Mouse (Mus musculus) heart, embryonic 13.5 days (tissue): ENCODE results near the gene Mup21. TPM values are rescaled to one million over a fixed set of nuclear protein-coding genes. Genes with fewer than 3 reads are reported as not detected.
"Not testable (repeated sequence)": the region's sequence is repeated elsewhere in the genome, so short reads cannot be mapped to it uniquely, and the experiment has no call there.

Experiments
- ATAC-seq: fragments of 200-750 bp; cut with Nextera tagmentation; 2 replicates; pipeline ENCODE4 v1.8.0; 2017; ENCODE audit warnings: moderate TSS enrichment; ENCODE audit not compliant: insufficient number of reproducible peaks, low FRiP score, low TSS enrichment; ENCODE audit errors: extremely low read depth
- H3K27ac ChIP-seq: fragments of 300-500 bp; sonication (generic); replicated peaks from 2 replicates; pipeline ENCODE4 v1.5.1; 2015; ENCODE audit warnings: moderate library complexity, mild to moderate bottlenecking, inconsistent platforms
- H3K27me3 ChIP-seq: fragments of 300-500 bp; sonication (generic); replicated peaks from 2 replicates; pipeline ENCODE4 v1.6.1; 2015; ENCODE audit warnings: mild to moderate bottlenecking, inconsistent platforms
- H3K36me3 ChIP-seq: fragments of 300-500 bp; sonication (generic); 2 replicates; pipeline ENCODE4 v1.6.1; 2015; ENCODE audit warnings: mild to moderate bottlenecking, inconsistent platforms
- H3K4me1 ChIP-seq: fragments of 300-500 bp; sonication (generic); 2 replicates; pipeline ENCODE4 v1.6.1; 2015; ENCODE audit warnings: inconsistent platforms
- H3K4me2 ChIP-seq: fragments of 300-500 bp; sonication (generic); 2 replicates; pipeline ENCODE4 v1.6.1; 2015; ENCODE audit warnings: inconsistent platforms, mild to moderate bottlenecking, moderate library complexity
- H3K4me3 ChIP-seq: fragments of 300-500 bp; sonication (generic); 2 replicates; pipeline ENCODE4 v1.5.1; 2015; ENCODE audit warnings: moderate library complexity, mild to moderate bottlenecking, inconsistent platforms
- H3K9ac ChIP-seq: fragments of 300-500 bp; sonication (generic); 2 replicates; pipeline ENCODE4 v1.6.1; 2015; ENCODE audit warnings: inconsistent platforms, mild to moderate bottlenecking, moderate library complexity
- H3K9me3 ChIP-seq: fragments of 300-500 bp; sonication (generic); 2 replicates; pipeline ENCODE4 v1.6.1; 2016; ENCODE audit warnings: inconsistent platforms
- WGBS: fragments of 180-500 bp; shearing (Covaris S2); methylation state at CpG from one replicate; pipeline ENCODE4 v1.1.7; 2015; ENCODE audit warnings: mixed read lengths; 5-methylcytosine and 5-hydroxymethylcytosine counted together
- polyA plus RNA-seq: library from polyadenylated mRNA; unstranded; fragments of >200 nt; fragmentation: Nextera tagmentation; extraction: Ambion mirVana; gene quantifications from 2 replicates; pipeline ENCODE4 v1.2.1, GENCODE M21; 2015

The Mup21 gene
- polyA plus RNA-seq = not detected in 2 replicates

GRCm38 (mm10) chr4:62150811-62151210 is at the start of gene Mup21:
Mup21 (minus strand) TSS chr4:62150863.
- ATAC-seq = no peak
- Histone ChIP-seq H3K4me2 (no peak within 1 kb of the TSS), H3K27ac (no peak within 1 kb of the TSS), H3K9me3 (no peaks in the 10 kb centered on the region), H3K4me1 (no peaks in the 10 kb centered on the region), H3K4me3 (no peak within 1 kb of the TSS), H3K36me3 (no peaks in the 10 kb centered on the region), H3K9ac (no peak within 1 kb of the TSS), H3K27me3 (no peaks in the 10 kb centered on the region)
- WGBS = 65% methylated on average over 2 of the region's 2 CpGs

- Histone ChIP-seq H3K4me1 (no peaks in the 10 kb centered on the region), H3K4me2 (no peak overlapping the region), H3K36me3 (peaks cover 95% of the 10 kb centered on the region), H3K9ac (no peak overlapping the region), H3K9me3 (peaks cover 19% of the 10 kb centered on the region), H3K27me3 (no peaks in the 10 kb centered on the region), H3K27ac (no peak overlapping the region), H3K4me3 (no peak overlapping the region)
- no peak for ATAC-seq
- 35% methylated on average over 7 of the region's 7 CpGs for WGBS
Measured at GRCm38 (mm10) chr4:62199923-62200529, 49.4 kb upstream of the Mup21 start.

- no peaks in the 10 kb centered on the region for H3K27me3 ChIP-seq
- ATAC-seq = no peak
- no peak overlapping the region for H3K9ac ChIP-seq
- H3K9me3 ChIP-seq = peaks cover 58% of the 10 kb centered on the region
- H3K4me1 ChIP-seq = no peaks in the 10 kb centered on the region
- peaks cover 61% of the 10 kb centered on the region for H3K36me3 ChIP-seq
- no peak overlapping the region for H3K4me2 ChIP-seq
- H3K27ac ChIP-seq = no peak overlapping the region
- H3K4me3 ChIP-seq = no peak overlapping the region
Measured at GRCm38 (mm10) chr4:62188778-62189177, 38.1 kb upstream of the Mup21 start.

- Histone ChIP-seq H3K4me2 (no peak overlapping the region), H3K27ac (no peak overlapping the region), H3K36me3 (no peaks in the 10 kb centered on the region), H3K27me3 (no peaks in the 10 kb centered on the region), H3K4me1 (no peaks in the 10 kb centered on the region), H3K9ac (no peak overlapping the region), H3K9me3 (no peaks in the 10 kb centered on the region), H3K4me3 (no peak overlapping the region)
- ATAC-seq = no peak
- WGBS = 33% methylated on average over 5 of the region's 5 CpGs
Measured at GRCm38 (mm10) chr4:62177282-62177681, 26.6 kb upstream of the Mup21 start.

- Histone ChIP-seq H3K9ac (no peak overlapping the region), H3K27ac (no peak overlapping the region), H3K4me1 (no peaks in the 10 kb centered on the region), H3K27me3 (no peaks in the 10 kb centered on the region), H3K9me3 (no peaks in the 10 kb centered on the region), H3K36me3 (no peaks in the 10 kb centered on the region), H3K4me2 (no peak overlapping the region), H3K4me3 (no peak overlapping the region)
- no peak for ATAC-seq
- 73% methylated on average over 4 of the region's 4 CpGs for WGBS
Measured at GRCm38 (mm10) chr4:62174471-62174870, 23.8 kb upstream of the Mup21 start.

DNA sequence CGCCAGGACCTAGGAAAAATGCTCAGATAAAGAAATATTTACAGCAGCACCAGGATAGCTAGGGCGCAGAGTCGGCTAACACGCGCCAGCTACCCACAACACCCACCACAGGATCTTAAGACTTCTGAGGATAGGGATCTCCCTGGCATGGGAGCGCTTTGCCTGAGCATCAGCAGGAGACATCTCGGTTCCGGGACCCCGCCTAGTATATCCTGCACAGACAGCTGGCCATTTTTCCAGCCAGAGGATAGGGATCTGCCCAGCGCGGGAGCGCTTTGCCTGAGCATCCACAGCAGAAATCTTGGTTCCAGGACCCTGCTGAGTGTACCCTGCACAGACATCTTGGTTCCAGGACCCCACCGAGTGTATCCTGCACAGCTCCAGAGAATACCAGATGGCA is 17.0 kb upstream of the Mup21 start:
- WGBS = 80% methylated on average over 13 of the region's 13 CpGs
- not testable (repeated sequence) for H3K27me3 ChIP-seq, H3K36me3 ChIP-seq, H3K4me3 ChIP-seq, H3K4me1 ChIP-seq, H3K4me2 ChIP-seq, ATAC-seq, H3K9ac ChIP-seq, H3K27ac ChIP-seq, H3K9me3 ChIP-seq

- Histone ChIP-seq H3K4me2 (no peak overlapping the region), H3K27me3 (no peaks in the 10 kb centered on the region), H3K4me1 (no peaks in the 10 kb centered on the region), H3K36me3 (no peaks in the 10 kb centered on the region), H3K4me3 (no peak overlapping the region), H3K27ac (no peak overlapping the region), H3K9ac (no peak overlapping the region), H3K9me3 (peaks cover 7% of the 10 kb centered on the region; the same call in 1 of the 2 replicates)
- WGBS = 44% methylated on average over 1 of the region's 1 CpGs
- ATAC-seq = no peak
Measured at GRCm38 (mm10) chr4:62158401-62158800, 7.7 kb upstream of the Mup21 start.

DNA sequence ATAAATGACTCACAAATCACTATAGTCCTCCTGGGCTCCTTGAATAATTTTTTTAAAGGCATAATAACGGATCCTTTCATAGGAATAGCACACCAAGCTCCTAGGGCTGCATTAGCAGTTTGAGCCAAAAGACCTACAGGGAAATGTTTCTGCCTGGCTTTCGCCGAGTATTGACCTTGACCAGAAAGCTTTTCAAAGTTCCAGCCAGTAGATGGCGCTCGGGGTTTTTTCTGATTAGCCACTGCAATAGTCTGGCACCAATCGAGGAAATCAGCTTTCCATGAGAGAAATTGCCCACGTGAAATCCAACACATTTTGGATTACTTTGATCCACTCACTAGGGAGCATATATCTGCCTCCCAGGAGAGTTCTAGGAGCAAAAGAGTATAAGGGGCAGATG is 17.0 kb downstream of the Mup21 start:
- Histone ChIP-seq H3K4me3 (no peak overlapping the region), H3K9me3 (peaks cover 44% of the 10 kb centered on the region), H3K9ac (no peak overlapping the region), H3K36me3 (no peaks in the 10 kb centered on the region), H3K27me3 (no peaks in the 10 kb centered on the region), H3K27ac (no peak overlapping the region), H3K4me2 (no peak overlapping the region), H3K4me1 (no peaks in the 10 kb centered on the region)
- 55% methylated on average over 7 of the region's 7 CpGs for WGBS
- ATAC-seq = no peak

DNA sequence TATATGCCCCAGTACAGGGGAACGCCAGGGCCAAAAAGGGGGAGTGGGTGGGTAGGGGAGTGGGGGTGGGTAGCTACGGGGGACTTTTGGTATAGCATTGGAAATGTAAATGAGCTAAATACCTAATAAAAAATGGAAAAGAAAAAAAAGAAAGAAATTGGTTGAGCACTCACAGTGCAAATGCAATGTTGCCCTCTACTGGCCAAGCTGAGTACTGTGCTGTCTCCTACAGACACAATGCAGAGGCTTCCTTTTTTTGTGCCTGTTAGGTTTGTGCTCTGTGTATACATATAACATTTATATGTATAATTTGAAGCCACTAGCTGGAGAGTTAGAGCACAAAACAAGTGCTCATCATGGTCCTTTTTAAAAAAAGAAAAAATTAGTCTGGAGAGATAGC is 47.3 kb downstream of the Mup21 start:
- not testable (repeated sequence) for H3K4me1 ChIP-seq, H3K4me3 ChIP-seq, H3K4me2 ChIP-seq, H3K27ac ChIP-seq, H3K27me3 ChIP-seq, H3K9ac ChIP-seq, ATAC-seq, H3K9me3 ChIP-seq, H3K36me3 ChIP-seq
- 55% methylated on average over 2 of the region's 2 CpGs for WGBS

Other genes starting within 250 kb of the Mup21 start
- not detected in 2 replicates for gene Mup20, start 96.7 kb downstream of the Mup21 start, polyA plus RNA-seq
- gene Mup3, start 63.5 kb downstream of the Mup21 start, polyA plus RNA-seq = not detected in 2 replicates
- gene Zfp37, start 80.2 kb upstream of the Mup21 start, polyA plus RNA-seq = 6.7 and 6.9 TPM in 2 replicates
- 19.7 and 20.3 TPM in 2 replicates for gene Slc31a2, start 111.7 kb upstream of the Mup21 start, polyA plus RNA-seq
- 16.7 and 17.8 TPM in 2 replicates for gene Fkbp15, start 209.7 kb upstream of the Mup21 start, polyA plus RNA-seq
- gene Slc31a1, start 209.9 kb upstream of the Mup21 start, polyA plus RNA-seq = 41.2 and 42.4 TPM in 2 replicates